Mouse (Mus musculus) kidney, adult 2 months (tissue): ENCODE data around the gene Tmem159.

ENCODE experiments used
- CTCF ChIP-seq: fragments of 200-500 bp; conservative IDR thresholded peaks from 2 replicates; pipeline ENCODE4 v1.5.1; 2011; ENCODE audit warnings: low read depth, mild to moderate bottlenecking, control low read depth, low read length, moderate library complexity, mixed read lengths; ENCODE audit not compliant: insufficient read depth, insufficient read length
- POLR2A ChIP-seq: fragments of 200-500 bp; IDR thresholded peaks from one replicate; pipeline ENCODE4 v1.6.1; 2011; ENCODE audit warnings: low read depth, low read length, control low read depth

- TF ChIP-seq CTCF: no peak
- no peak for TF ChIP-seq POLR2A
Observed at GRCm38 (mm10) chr7:120150898-120151297, 48.7 kb downstream of the Tmem159 start.
